Mouse (Mus musculus): ENCODE measurements at regions not wholly inside any gene's neighbourhood (a gene's known extent, or its start where the extent isn't known, plus 50 kb on each side); places are given as distances from the start of the nearest gene placed in this dataset.

DNA sequence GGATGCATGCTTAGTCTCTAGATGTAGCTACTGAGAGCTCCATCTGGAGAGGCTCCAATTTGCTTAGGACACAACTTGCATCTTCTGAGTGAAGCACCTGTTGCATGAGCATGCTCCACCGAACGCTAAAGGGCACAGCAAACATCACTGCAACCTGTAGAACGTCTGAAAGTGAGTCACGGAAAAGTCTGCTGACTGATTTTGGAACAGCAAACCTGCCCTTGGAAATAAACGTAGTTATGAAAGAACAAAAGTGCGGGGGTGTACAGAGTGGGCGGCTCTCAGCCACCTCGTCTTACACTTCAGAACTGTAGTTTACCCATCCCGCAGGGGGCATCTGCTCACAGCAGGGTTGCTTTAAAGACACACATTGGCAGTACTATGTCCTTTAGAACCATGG, 97.0 kb upstream of the Rxylt1 start:
- no peak for DNase-seq (ENCODE audit: low read depth, low spot score)

- DNase-seq (ENCODE audit: low read depth, low spot score): no peak
These were observed 96.2 kb upstream of the Rxylt1 start for GRCm38 (mm10) chr10:122193343-122193742.

- DNase-seq (ENCODE audit: low read depth, low spot score): no peak
These were observed 88.1 kb upstream of the Rxylt1 start for GRCm38 (mm10) chr10:122185152-122185745.

- peak; percentile 2 for DNase-seq (ENCODE audit: low read depth, low spot score)
These were observed 85.9 kb upstream of the Rxylt1 start for GRCm38 (mm10) chr10:122183025-122183424.

GRCm38 (mm10) chr10:122149038-122149437, 51.9 kb upstream of the Rxylt1 start:
- DNase-seq (ENCODE audit: low read depth, low spot score): no peak

- DNase-seq (ENCODE audit: low read depth, low spot score): no peak
These were observed 51.4 kb upstream of the Rxylt1 start for GRCm38 (mm10) chr10:122148609-122149008.
